Mouse (Mus musculus) liver, adult 2 months (tissue): ENCODE results near the gene Myh8.

Experiments
- CTCF ChIP-seq: fragments of 200-500 bp; IDR thresholded peaks from 2 replicates; pipeline ENCODE4 v1.5.1; 2011; ENCODE audit warnings: low read depth, low read length, control low read depth
- POLR2A ChIP-seq: fragments of 200-500 bp; IDR thresholded peaks from 2 replicates; pipeline ENCODE4 v1.6.1; 2011; ENCODE audit warnings: low read length, control low read depth; ENCODE audit not compliant: insufficient read depth; ENCODE audit errors: extremely low read depth

- TF ChIP-seq POLR2A (no peak), CTCF (no peak)
These were observed 47.0 kb upstream of the Myh8 start for GRCm38 (mm10) chr11:67229946-67230345.
